Mouse (Mus musculus) kidney, embryonic 14.5 days (tissue): Measurements from ENCODE around the gene Apoa4. TPM values are rescaled to one million over a fixed set of nuclear protein-coding genes. Genes with fewer than 3 reads are reported as not detected.

ENCODE experiments used
- ATAC-seq: fragments of 200-750 bp; cut with Nextera tagmentation; 2 replicates; pipeline ENCODE4 v1.8.0; 2017; ENCODE audit warnings: moderate number of reproducible peaks, mild to moderate bottlenecking, moderate TSS enrichment, moderate library complexity; ENCODE audit not compliant: low FRiP score, low TSS enrichment
- H3K27ac ChIP-seq: fragments of 300-500 bp; sonication (generic); 2 replicates; pipeline ENCODE4 v1.5.1; 2014; ENCODE audit warnings: low read depth, mild to moderate bottlenecking, low read length, moderate library complexity, mixed read lengths
- H3K27me3 ChIP-seq: fragments of 300-500 bp; sonication (generic); 2 replicates; pipeline ENCODE4 v1.6.1; 2014; ENCODE audit warnings: mild to moderate bottlenecking, low read length; ENCODE audit not compliant: control insufficient read depth, insufficient read depth
- H3K36me3 ChIP-seq: fragments of 300-500 bp; sonication (generic); 2 replicates; pipeline ENCODE4 v1.6.1; 2014; ENCODE audit warnings: low read length, mixed read lengths; ENCODE audit not compliant: control insufficient read depth, insufficient read depth
- H3K4me1 ChIP-seq: fragments of 300-500 bp; sonication (generic); 2 replicates; pipeline ENCODE4 v1.6.1; 2014; ENCODE audit warnings: low read length, mixed read lengths; ENCODE audit not compliant: control insufficient read depth, insufficient read depth
- H3K4me2 ChIP-seq: fragments of 300-500 bp; sonication (generic); replicated peaks from 2 replicates; pipeline ENCODE4 v1.6.1; 2014; ENCODE audit warnings: low read depth, mild to moderate bottlenecking, low read length
- H3K4me3 ChIP-seq: fragments of 300-500 bp; sonication (generic); 2 replicates; pipeline ENCODE4 v1.5.1; 2014; ENCODE audit warnings: mild to moderate bottlenecking, low read length
- H3K9ac ChIP-seq: fragments of 300-500 bp; sonication (generic); 2 replicates; pipeline ENCODE4 v1.6.1; 2014; ENCODE audit warnings: low read depth, mild to moderate bottlenecking, low read length, moderate library complexity
- H3K9me3 ChIP-seq: fragments of 300-500 bp; sonication (generic); 2 replicates; pipeline ENCODE4 v1.6.1; 2016; ENCODE audit warnings: low read length; ENCODE audit not compliant: control insufficient read depth
- WGBS: fragments of 180-500 bp; shearing (Covaris S2); extraction: QIAGEN DNeasy Blood & Tissue Kit; methylation state at CpG from one replicate; pipeline ENCODE4 v1.1.7; 2014; 5-methylcytosine and 5-hydroxymethylcytosine counted together
- polyA plus RNA-seq: library from polyadenylated mRNA; unstranded; fragments of >200 nt; fragmentation: Nextera tagmentation; extraction: Ambion mirVana; gene quantifications from 2 replicates; pipeline ENCODE4 v1.2.1, GENCODE M21; 2014

The Apoa4 gene
- polyA plus RNA-seq, 1 experiment from 2014 or later: not detected

DNA sequence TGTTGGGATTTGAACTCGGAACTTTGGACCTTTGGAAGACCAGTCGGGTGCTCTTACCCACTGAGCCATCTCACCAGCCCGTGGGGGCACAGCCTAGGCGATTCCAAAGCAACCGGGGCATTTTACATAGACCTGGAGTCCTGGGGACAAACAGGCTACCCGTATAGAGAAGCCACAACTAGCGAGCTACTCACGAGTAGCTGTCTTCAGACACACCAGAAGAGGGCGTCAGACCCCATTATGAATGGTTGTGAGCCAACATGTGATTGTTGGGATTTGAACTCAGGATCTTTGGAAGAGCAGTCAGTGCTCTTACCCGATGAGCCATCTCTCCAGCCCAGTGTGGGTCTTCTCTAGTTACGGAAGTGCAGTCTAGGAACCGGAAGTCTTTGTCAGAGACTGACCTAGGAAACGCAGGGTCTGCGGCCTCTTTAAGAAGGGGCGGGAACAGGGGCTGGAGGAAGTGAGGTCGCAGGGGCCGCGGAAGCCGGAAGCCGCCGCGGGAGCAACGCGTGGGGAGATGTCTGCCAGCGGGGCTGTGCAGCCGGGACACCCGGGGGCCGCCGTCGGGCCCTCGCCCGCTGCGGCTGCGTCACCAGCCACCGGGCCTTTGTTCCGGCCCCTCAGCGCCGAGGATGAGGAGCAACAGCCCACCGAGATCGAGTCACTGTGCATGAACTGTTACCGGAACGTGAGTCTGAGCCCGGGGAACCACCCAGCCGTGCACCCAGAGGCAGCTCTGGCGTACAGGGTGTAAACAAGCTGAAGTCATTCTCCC lies 32.4 kb downstream of the Apoa4 start, which contains the start of gene Zpr1:
TSS of gene Zpr1 (plus strand) at position 388 of the 778 bp plus-strand sequence.
- WGBS: 6% methylated on average over 45 of the region's 45 CpGs
- ATAC-seq: peak; percentile 96

DNA sequence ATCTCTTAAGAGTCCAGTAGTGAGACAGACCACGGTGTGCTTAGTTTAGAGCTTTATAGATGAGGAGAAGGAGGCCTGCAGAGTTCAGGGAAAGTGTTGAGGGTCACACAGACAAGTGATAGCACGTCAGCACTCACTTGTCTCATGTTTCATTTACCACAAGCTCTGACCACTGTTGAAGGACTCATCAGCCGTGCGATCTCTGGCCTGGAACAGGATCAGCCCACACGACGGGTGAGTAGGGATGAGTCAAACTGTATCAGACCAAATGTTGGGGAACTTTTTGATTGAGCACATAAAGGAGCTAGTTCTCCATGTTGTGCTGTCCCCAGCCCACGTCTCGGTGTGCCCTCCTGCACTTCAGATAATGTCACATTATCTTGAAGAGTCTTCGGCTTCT lies 34.0 kb downstream of the Apoa4 start:
- Histone ChIP-seq H3K36me3 (peaks cover 38% of the 10 kb centered on the region), H3K4me2 (no peak overlapping the region), H3K27ac (no peak overlapping the region), H3K27me3 (peaks cover 9% of the 10 kb centered on the region; the same call in 1 of the 2 replicates), H3K9ac (no peak overlapping the region), H3K4me1 (peaks cover 14% of the 10 kb centered on the region), H3K4me3 (no peak overlapping the region; the same call in 1 of the 2 replicates), H3K9me3 (no peaks in the 10 kb centered on the region)
- no peak for ATAC-seq
- whole genome bisulfite sequencing: 67% methylated on average over 9 of the region's 9 CpGs

More for the DNA sequence above, 32.4 kb downstream of the Apoa4 start, which contains the start of gene Zpr1:
- peaks cover 9% of the 10 kb centered on the region; the same call in 1 of the 2 replicates for H3K27me3 ChIP-seq
- H3K4me3 ChIP-seq: peak within 1 kb of the TSS; percentile 82
- no peaks in the 10 kb centered on the region for H3K9me3 ChIP-seq
- peaks cover 29% of the 10 kb centered on the region for H3K36me3 ChIP-seq
- peak within 1 kb of the TSS; percentile 76 for H3K9ac ChIP-seq
- peak within 1 kb of the TSS; percentile 89 for H3K4me2 ChIP-seq
- peak within 1 kb of the TSS; percentile 68; the same call in 1 of the 2 replicates for H3K27ac ChIP-seq
- peaks cover 14% of the 10 kb centered on the region for H3K4me1 ChIP-seq

DNA sequence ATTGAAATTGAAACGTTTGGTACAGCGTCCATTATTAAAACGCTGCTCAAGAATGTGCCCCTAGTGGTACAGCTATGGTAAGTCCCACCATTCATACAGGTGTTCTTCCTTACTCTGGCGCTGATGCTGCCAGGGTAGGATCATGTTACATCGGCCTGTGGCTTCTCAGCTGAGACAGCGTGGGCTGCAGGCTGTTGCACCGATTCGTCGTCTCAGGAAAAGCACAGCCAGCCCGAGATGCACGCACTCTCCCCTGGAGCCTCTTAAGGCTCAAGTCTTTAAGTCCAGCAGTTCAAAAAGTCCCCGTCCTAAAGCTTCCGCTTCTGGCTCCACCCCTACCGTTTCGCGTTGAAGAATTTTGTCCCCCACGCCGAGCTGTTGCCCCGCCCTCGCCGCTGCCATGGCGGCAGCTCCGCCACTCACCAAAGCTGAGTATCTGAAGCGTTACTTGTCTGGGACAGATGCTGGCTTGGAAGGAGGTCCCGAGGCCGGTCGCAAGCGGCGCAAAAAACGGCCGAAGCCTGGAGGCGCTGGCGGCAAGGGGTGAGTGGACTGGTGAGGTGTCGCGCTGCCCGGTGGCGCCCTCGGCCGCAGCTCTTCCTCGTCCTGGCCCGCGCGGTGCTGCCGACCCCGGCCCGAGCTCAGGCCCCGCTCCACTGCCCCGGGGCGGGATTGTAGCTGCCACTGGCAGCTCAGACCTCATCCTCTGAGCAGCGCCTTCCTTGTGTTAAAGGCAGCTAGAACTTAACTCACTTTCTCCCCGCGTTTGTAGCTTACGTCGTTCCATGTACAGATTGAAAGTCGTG lies 42.3 kb downstream of the Apoa4 start, which contains the start of gene Bud13:
TSS of gene Bud13 (plus strand) at position 378 of the 806 bp plus-strand sequence.
- Histone ChIP-seq H3K4me3 (peak within 1 kb of the TSS; percentile 81), H3K9ac (peak within 1 kb of the TSS; percentile 87), H3K4me2 (peak within 1 kb of the TSS; percentile 45), H3K27ac (peak within 1 kb of the TSS; percentile 84), H3K27me3 (no peaks in the 10 kb centered on the region), H3K9me3 (no peaks in the 10 kb centered on the region), H3K4me1 (peaks cover 8% of the 10 kb centered on the region), H3K36me3 (peaks cover 45% of the 10 kb centered on the region)
- peak; percentile 92 for ATAC-seq
- under 1% methylated on average over 55 of the region's 55 CpGs for WGBS

Other genes starting within 250 kb of the Apoa4 start
- 125 and 177 TPM in 2 replicates for gene Pafah1b2, start 228.0 kb upstream of the Apoa4 start, polyA plus RNA-seq
- gene Sik3, start 227.9 kb upstream of the Apoa4 start, polyA plus RNA-seq: 10.1 and 11.2 TPM in 2 replicates
- gene Apoa1, start 12.1 kb upstream of the Apoa4 start, polyA plus RNA-seq: 2.6 and 3.1 TPM in 2 replicates
- gene Apoc3, start 5.1 kb upstream of the Apoa4 start, polyA plus RNA-seq: not detected in 2 replicates
- gene Apoa5, start 27.9 kb downstream of the Apoa4 start, polyA plus RNA-seq: not detected in 2 replicates
- gene Zpr1, start 32.4 kb downstream of the Apoa4 start, polyA plus RNA-seq: 55.0 and 64.2 TPM in 2 replicates
- gene Bud13, start 42.3 kb downstream of the Apoa4 start, polyA plus RNA-seq: 23.0 and 28.6 TPM in 2 replicates
- 0.23 TPM in 1 of 2 replicates, not detected in the other for gene 4931429L15Rik, start 79.3 kb downstream of the Apoa4 start, polyA plus RNA-seq